Mouse (Mus musculus) hindbrain, embryonic 10.5 days (tissue): ENCODE measurements around the gene Psmb2. TPM values are rescaled to one million over a fixed set of nuclear protein-coding genes. Genes with fewer than 3 reads are reported as not detected.

ENCODE experiments used
- DNase-seq: peaks from one replicate; pipeline ENCODE4 v3.0.0-alpha.2; 2017; ENCODE audit warnings: low spot score
- H3K27ac ChIP-seq: fragments of 300-500 bp; sonication (generic); 2 replicates; pipeline ENCODE4 v1.5.1; 2016; ENCODE audit warnings: mild to moderate bottlenecking, moderate library complexity
- H3K27me3 ChIP-seq: fragments of 300-500 bp; sonication (generic); 2 replicates; pipeline ENCODE4 v1.6.1; 2016; ENCODE audit warnings: mild to moderate bottlenecking; ENCODE audit not compliant: poor library complexity, insufficient read depth, severe bottlenecking
- H3K36me3 ChIP-seq: fragments of 300-500 bp; sonication (generic); 2 replicates; pipeline ENCODE4 v1.6.1; 2016; ENCODE audit warnings: mild to moderate bottlenecking, moderate library complexity
- H3K4me1 ChIP-seq: fragments of 300-500 bp; sonication (generic); replicated peaks from 2 replicates; pipeline ENCODE4 v1.6.1; 2016; ENCODE audit warnings: mild to moderate bottlenecking
- H3K4me3 ChIP-seq: fragments of 300-500 bp; sonication (generic); 2 replicates; pipeline ENCODE4 v1.5.1; 2016; ENCODE audit warnings: mild to moderate bottlenecking, moderate library complexity
- H3K9me3 ChIP-seq: fragments of 300-500 bp; sonication (generic); 2 replicates; pipeline ENCODE4 v1.6.1; 2016; ENCODE audit warnings: mild to moderate bottlenecking, moderate library complexity
- WGBS: fragments of 180-500 bp; shearing (Covaris S2); methylation state at CpG from one replicate; pipeline ENCODE4 v1.1.7; 2016; 5-methylcytosine and 5-hydroxymethylcytosine counted together
- polyA plus RNA-seq: library from polyadenylated mRNA; unstranded; fragments of >200 nt; fragmentation: Nextera tagmentation; extraction: Ambion mirVana; gene quantifications from 2 replicates; pipeline ENCODE4 v1.2.1, GENCODE M21; 2016

Gene Psmb2
- polyA plus RNA-seq, 1 experiment from 2014 or later: 581 TPM

DNA sequence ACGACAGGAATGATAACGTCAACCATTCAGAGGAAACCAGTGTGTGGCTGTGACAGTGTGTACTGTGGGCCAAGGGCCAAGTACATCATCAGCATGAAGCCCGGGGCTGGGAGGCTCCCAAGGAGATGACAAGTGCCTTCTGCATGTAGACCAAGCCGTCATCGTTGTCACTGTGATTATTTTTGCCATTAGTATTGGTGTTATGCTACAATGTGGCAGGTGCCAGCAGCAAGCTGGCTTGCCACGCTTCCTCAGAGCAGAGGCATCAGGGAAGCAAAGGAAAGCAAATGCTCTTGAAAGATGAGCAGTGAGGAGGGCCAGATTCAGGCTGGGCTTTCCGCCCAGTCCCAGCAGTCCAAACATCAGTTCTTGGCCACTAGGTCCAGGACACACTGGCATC lies 16.2 kb upstream of the Psmb2 start:
- no peaks in the 10 kb centered on the region for H3K4me1 ChIP-seq
- DNase-seq: no peak
- no peaks in the 10 kb centered on the region for H3K36me3 ChIP-seq
- no peaks in the 10 kb centered on the region; the same call in 1 of the 2 replicates for H3K27me3 ChIP-seq
- no peak overlapping the region for H3K4me3 ChIP-seq
- no peak overlapping the region for H3K27ac ChIP-seq
- WGBS: 85% methylated on average over 7 of the region's 7 CpGs
- no peaks in the 10 kb centered on the region for H3K9me3 ChIP-seq

DNA sequence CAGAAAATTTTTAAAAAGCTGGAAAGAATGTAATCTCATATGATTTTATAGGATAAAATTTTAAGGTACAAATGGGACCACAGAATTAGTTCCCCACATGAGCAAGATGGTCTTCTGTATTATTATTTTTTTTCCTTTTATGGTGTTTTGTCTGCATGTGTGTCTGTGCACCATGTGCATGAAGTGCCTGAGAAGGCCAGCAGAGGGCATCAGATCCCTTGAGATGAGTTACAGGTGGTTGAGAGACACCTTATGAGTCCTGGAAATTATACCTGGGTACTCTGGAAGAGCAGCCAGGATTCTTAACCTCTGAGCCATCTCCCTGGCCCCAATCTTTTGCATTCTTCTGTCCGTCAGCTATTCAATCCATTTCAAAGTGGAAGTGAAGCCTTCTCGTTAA lies 10.4 kb upstream of the Psmb2 start:
- Histone ChIP-seq H3K36me3 (no peaks in the 10 kb centered on the region), H3K9me3 (peaks cover 4% of the 10 kb centered on the region), H3K4me1 (no peaks in the 10 kb centered on the region), H3K4me3 (no peak overlapping the region), H3K27ac (no peak overlapping the region), H3K27me3 (no peaks in the 10 kb centered on the region)
- no peak for DNase-seq
- WGBS: 92% methylated on average over 2 of the region's 2 CpGs

DNA sequence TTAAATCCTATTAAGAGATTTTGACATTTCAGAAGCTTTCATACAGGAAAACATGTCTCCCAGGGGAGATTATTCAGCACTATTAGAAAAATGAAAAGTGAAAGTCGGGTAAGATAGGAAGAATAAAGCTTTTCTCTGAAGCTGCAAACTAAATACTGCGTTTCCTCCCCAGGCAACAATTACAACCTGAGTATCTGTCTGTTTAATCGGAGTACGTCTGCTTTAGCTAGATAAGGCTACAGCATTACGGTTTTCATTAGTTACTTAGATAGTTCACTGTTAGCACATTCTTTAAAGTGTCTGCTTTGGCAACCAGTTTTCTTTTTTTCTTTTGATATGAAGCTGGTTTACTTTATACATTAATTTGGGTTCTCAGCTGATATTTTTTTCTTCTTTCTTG lies 4.9 kb downstream of the Psmb2 start:
- H3K27ac ChIP-seq: no peak overlapping the region
- H3K4me1 ChIP-seq: peaks cover 11% of the 10 kb centered on the region
- no peak overlapping the region for H3K4me3 ChIP-seq
- H3K9me3 ChIP-seq: no peaks in the 10 kb centered on the region
- peaks cover 37% of the 10 kb centered on the region for H3K36me3 ChIP-seq
- H3K27me3 ChIP-seq: no peaks in the 10 kb centered on the region
- 89% methylated on average over 5 of the region's 5 CpGs for WGBS
- DNase-seq: no peak

DNA sequence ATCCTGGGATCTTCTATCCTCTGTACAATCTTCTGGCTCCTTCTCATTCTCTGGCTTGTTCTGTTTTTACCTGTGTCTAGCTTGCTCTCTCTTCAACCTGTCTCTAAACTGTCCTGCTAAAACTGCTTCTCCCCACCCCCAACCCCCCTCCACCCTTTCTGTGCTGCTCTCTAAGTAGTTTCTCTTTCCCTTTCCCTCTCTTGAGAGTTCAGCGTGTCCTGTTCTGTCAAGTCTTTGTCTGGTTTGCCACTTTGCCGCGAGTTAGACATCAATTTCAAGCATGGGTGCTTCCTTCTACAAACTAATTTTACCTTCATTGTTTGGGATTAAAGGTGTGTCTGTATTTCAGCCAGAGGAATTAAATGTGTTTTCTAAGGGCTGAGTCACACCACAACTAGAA lies 5.7 kb downstream of the Psmb2 start:
- DNase-seq: no peak
- WGBS: 79% methylated on average over 3 of the region's 3 CpGs
- Histone ChIP-seq H3K27me3 (no peaks in the 10 kb centered on the region), H3K9me3 (no peaks in the 10 kb centered on the region), H3K4me3 (no peak overlapping the region), H3K27ac (no peak overlapping the region), H3K36me3 (peaks cover 45% of the 10 kb centered on the region), H3K4me1 (peaks cover 9% of the 10 kb centered on the region)

- peaks cover 86% of the 10 kb centered on the region for H3K36me3 ChIP-seq
- no peaks in the 10 kb centered on the region for H3K27me3 ChIP-seq
- H3K4me1 ChIP-seq: no peaks in the 10 kb centered on the region
- WGBS: 92% methylated on average over 2 of the region's 2 CpGs
- no peak overlapping the region for H3K4me3 ChIP-seq
- DNase-seq: no peak
- no peak overlapping the region for H3K27ac ChIP-seq
- no peaks in the 10 kb centered on the region for H3K9me3 ChIP-seq
Observed at GRCm38 (mm10) chr4:126689457-126689856, 12.0 kb downstream of the Psmb2 start.

DNA sequence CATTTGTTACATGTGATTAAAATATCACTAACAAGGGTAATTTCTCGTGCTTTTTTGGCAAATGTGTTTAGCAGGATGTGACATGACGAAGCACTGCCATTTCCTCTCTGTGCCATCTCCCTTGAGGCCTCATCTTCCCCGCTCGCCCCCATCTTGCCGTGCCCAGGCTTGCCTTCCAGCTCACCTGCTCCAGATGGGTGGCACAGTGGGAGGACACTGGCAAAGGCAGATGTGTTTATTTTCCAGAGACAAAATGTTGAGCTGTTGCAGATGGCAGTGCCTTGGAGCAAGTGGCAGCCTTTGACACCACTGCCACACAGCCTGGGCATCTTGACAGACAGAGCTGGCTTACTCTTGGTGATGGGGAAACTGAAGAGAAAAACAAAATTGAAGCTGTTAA lies 15.6 kb downstream of the Psmb2 start:
- Histone ChIP-seq H3K4me1 (no peaks in the 10 kb centered on the region), H3K4me3 (no peak overlapping the region), H3K36me3 (peaks cover 80% of the 10 kb centered on the region), H3K27me3 (no peaks in the 10 kb centered on the region), H3K9me3 (no peaks in the 10 kb centered on the region), H3K27ac (no peak overlapping the region)
- DNase-seq: no peak
- 93% methylated on average over 5 of the region's 5 CpGs for WGBS

DNA sequence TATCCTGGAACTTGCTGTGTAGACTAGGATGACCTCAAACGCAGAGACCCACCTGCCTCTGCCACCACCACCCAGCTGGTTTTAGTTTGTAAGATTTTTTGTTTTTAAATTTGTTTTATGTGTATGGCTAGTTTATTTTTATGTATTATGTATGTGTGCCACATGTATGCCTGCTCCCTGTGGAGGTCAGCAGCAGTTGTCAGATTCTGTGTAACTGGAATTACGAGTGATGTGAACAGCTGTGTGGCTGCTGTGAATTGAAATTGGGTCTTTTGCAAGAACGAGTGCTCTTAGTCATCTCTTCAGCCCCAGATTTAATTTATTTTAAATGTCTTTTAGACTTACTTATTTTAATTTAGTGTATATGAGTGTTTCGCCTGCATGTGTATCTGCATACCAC lies 19.5 kb downstream of the Psmb2 start:
- Histone ChIP-seq H3K4me3 (no peak overlapping the region), H3K36me3 (peaks cover 74% of the 10 kb centered on the region), H3K27me3 (no peaks in the 10 kb centered on the region), H3K9me3 (no peaks in the 10 kb centered on the region), H3K27ac (no peak overlapping the region), H3K4me1 (peaks cover 3% of the 10 kb centered on the region; the same call in 1 of the 2 replicates)
- WGBS: 91% methylated on average over 4 of the region's 4 CpGs
- no peak for DNase-seq

GRCm38 (mm10) chr4:126706630-126707438 lies 29.4 kb downstream of the Psmb2 start:
- Histone ChIP-seq H3K9me3 (no peaks in the 10 kb centered on the region), H3K4me1 (peaks cover 34% of the 10 kb centered on the region), H3K36me3 (peaks cover 91% of the 10 kb centered on the region), H3K27ac (peak overlapping the region; percentile 71), H3K4me3 (no peak overlapping the region), H3K27me3 (no peaks in the 10 kb centered on the region)
- DNase-seq: peak; percentile 82
- 36% methylated on average over 12 of the region's 12 CpGs for WGBS

- 33% methylated on average over 5 of the region's 5 CpGs for WGBS
- Histone ChIP-seq H3K36me3 (peaks cover 91% of the 10 kb centered on the region), H3K4me1 (peaks cover 34% of the 10 kb centered on the region), H3K9me3 (no peaks in the 10 kb centered on the region), H3K27ac (peak overlapping the region; percentile 71), H3K27me3 (no peaks in the 10 kb centered on the region), H3K4me3 (no peak overlapping the region)
- DNase-seq: no peak
Observed at GRCm38 (mm10) chr4:126707439-126707826, 30.0 kb downstream of the Psmb2 start.

DNA sequence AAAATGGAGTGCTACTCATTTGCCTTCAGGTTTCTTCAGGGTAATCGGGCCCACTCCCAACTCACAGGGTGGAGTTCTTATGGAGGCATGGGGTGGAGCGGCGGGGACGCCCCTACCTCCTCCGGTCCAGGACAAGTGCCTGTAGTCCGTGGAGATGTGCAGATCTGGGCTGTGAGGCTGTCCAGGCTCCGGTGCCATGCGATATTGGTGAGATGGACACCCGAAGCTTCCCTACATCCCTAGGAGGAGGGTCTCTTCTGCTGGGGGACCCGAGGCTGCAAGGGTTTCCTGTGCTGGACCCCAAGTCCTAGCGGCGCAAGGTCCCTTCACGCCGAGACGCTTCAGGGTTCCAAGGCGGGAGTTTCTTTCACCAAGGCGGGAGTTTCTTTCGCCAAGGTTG lies 54.7 kb downstream of the Psmb2 start:
- peak overlapping the region; percentile 36 for H3K4me3 ChIP-seq
- no peaks in the 10 kb centered on the region for H3K9me3 ChIP-seq
- peaks cover 87% of the 10 kb centered on the region for H3K27me3 ChIP-seq
- no peak overlapping the region for H3K27ac ChIP-seq
- H3K4me1 ChIP-seq: peaks cover 33% of the 10 kb centered on the region
- peak; percentile 29 for DNase-seq
- no peaks in the 10 kb centered on the region for H3K36me3 ChIP-seq
- 3% methylated on average over 18 of the region's 18 CpGs for WGBS

DNA sequence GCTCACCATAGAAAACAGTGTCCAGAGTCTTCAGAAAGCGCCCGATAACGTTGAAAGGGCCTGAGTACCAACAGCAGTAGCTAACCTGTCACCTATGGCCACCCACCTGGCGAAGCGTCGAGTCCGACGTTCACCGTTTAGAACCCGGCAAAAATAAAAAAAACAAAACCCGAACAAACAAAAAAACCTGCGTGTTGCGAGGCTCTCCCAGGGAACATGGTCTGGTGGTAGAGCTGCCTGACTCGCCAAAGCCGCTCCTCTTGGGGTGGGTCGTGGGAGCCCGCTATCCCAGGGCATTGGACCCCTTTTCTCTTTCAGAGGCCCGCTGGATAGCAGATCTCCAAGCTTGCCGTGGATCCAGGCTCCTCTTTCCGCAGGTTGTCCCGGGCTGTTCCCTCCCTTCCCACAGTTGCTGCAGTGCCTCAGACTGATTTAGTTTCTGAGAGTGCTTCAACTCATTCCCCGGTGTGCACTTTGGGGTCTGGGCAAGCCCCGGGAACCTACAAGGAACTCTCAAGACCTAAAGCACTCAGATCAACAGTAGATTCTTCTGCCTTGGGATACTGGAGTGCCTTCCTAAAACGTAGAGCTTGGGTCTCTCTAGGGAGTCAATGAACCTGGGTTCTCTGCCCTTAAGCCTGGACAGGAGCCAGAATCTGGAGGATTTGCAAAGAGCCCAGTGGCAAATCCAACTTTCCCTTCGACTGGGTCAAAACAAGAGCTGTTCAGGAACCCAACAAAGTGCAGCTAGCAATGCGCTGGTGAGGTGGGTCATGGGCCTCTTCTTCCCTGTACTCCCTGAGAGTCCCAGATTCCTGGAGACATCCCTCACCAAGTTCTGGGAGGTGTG lies 55.3 kb downstream of the Psmb2 start:
- H3K27ac ChIP-seq: no peak overlapping the region
- DNase-seq: peak; percentile 44
- 4% methylated on average over 26 of the region's 26 CpGs for WGBS

DNA sequence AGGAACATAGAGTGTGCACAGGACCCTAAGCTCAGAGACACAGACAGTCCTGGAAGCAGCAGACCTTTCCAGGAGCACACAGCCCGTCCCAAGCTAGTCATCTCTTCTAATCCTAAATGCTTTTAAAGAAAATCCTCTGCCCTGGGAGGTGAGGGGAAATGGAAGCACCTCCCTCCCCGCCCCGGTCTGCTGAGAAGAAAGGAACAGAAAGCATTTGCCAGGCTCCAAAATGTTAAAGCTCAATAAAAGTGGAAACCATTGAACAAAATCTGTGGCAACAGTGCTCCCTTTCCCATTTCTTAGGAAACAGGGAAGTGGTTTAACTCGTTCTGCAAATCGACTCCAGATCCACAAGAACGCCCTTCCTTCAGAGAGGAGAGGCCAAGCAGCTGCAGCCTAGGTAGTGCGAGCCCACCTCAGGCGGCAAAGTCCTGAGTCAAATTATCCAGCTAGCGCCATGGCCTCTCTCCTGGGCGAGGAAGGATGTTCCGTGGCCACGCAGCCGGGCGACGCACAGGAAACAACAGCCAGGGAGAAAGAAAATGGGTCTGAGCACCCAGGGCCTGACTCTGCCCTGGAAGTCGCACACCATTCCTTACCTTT lies 56.7 kb downstream of the Psmb2 start:
- no peak for DNase-seq
- WGBS: 2% methylated on average over 16 of the region's 16 CpGs
- Histone ChIP-seq H3K27ac (no peak overlapping the region), H3K36me3 (no peaks in the 10 kb centered on the region), H3K9me3 (no peaks in the 10 kb centered on the region), H3K27me3 (peaks cover 100% of the 10 kb centered on the region), H3K4me1 (peaks cover 33% of the 10 kb centered on the region), H3K4me3 (peak overlapping the region; percentile 41; the same call in 1 of the 2 replicates)

More for the DNA sequence above, 55.3 kb downstream of the Psmb2 start:
- Histone ChIP-seq H3K9me3 (no peaks in the 10 kb centered on the region), H3K4me1 (peaks cover 33% of the 10 kb centered on the region), H3K27me3 (peaks cover 93% of the 10 kb centered on the region), H3K4me3 (peak overlapping the region; percentile 36), H3K36me3 (no peaks in the 10 kb centered on the region)
